Mouse (Mus musculus) G1E (cell line): ENCODE data around the gene Dnajb8.

ENCODE experiments used
- CTCF ChIP-seq: IDR thresholded peaks from 2 replicates; pipeline ENCODE4 v1.5.1; 2012; ENCODE audit warnings: low read depth, low read length, inconsistent platforms, mixed read lengths
- GATA1 ChIP-seq: IDR thresholded peaks from 2 replicates; pipeline ENCODE4 v1.6.1; 2012; ENCODE audit warnings: borderline replicate concordance, low read length, inconsistent platforms, mixed read lengths
- GATA2 ChIP-seq: IDR thresholded peaks from 2 replicates; pipeline ENCODE4 v1.6.1; 2012; ENCODE audit warnings: low read depth, low read length, inconsistent platforms, borderline replicate concordance
- POLR2AphosphoS5 ChIP-seq: IDR thresholded peaks from 2 replicates; pipeline ENCODE4 v1.6.1; 2012; ENCODE audit warnings: low read depth, low read length, inconsistent platforms; ENCODE audit not compliant: insufficient replicate concordance

GRCm38 (mm10) chr6:88194053-88194977 lies 27.8 kb upstream of the Dnajb8 start:
- no peak for TF ChIP-seq CTCF
- TF ChIP-seq GATA1, result no peak
- no peak for TF ChIP-seq POLR2AphosphoS5
- no peak for TF ChIP-seq GATA2
